Mouse (Mus musculus) cerebellum, postnatal 14 days (tissue): ENCODE results near the gene Ufc1.

ENCODE experiments used
- DNase-seq, 2 experiments: peaks; one replicate each; pipeline ENCODE4 v3.0.0; 2021; ENCODE audit warnings: mixed read lengths in 2 of 2

The Ufc1 gene

DNA sequence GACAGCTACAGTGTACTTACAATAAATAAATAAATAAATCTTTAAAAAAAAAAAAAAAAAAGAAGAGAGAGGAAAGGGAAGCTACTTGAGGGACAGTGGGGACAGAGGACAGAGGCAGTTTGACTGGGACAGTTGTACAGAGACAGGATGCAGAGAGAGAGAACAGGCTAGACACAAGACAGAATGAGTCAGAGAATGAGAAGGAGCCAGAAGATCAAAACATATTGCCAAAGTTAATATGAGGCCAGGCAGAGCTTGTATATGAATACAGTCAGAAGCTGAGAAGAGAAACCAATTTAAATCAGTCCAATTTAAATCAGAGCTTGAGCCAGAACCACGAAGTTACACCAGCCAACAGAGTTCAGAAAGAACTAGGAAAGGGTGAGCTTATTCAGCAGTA, 26.5 kb downstream of the Ufc1 start:
- DNase-seq: no peak

DNA sequence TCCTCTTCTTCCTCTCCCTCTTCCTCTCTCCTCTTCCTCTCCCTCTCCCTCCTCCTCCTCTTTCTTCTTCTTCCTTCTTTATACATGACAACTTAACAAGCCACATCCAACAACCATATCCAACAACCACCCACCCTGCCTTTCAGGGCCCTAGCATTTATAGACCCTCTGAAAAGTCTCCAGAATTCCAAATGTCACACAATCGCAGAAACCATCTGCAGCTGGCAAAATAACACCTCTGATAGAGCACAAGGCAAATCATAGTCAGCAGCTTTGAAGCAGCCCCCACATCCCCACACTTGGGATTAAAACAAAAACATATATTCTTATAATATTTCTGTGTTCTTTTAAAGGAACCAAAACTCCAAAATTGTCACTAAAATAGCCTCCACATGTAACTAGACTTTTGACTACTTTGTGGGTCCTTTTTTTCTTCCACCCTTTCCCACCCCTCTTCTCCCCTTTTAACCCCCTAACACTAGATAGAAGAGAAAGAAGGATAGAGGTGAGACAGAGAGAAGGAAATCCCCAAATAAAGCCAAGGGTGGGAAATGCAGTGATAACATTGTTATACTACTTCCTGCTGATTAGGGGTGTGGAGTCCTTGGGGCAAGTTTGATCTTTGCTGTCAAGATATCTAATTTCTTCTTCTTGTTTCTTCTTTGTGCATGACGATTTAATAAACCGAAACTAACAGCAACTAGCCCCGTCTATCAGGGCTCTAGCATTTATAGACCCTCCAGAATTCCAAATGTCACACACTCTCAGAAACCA, 28.7 kb downstream of the Ufc1 start:
- no peak for DNase-seq

DNA sequence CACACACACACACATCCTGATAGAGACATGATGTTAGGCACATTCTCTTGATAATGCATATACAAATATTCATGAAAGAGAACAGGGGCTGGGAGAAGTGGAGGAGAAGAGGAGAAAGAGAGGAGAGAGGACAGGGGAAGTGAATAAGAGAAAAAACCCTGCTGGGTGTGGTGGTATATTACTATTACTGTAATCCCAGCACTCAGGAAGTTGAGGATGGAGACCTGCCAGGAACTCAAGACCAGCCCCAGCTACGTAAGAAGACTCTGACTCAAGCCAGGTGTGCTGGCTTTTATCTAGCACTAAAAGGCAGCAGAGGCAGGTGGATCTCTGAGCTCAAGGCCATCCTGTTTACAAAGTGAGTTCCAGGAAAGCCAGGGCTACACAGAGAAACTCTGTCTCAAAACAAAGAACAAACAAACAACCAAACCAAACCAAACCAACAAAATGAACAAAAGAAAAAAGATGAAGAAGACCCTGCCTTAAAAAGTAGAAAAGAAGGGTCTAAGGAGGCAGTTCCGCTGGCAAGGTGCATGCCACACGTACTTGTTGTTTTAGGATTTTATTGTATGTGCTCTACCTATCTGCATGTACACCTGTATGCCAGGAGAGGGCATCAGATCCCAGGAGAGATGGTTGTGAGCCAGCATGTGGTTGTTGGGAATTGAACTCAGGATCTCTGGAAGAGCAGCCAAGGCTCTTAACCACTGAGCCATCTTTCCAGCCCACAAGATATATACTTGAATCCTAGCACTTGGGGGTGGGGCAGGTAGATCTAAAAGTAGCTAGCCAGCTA, 31.0 kb downstream of the Ufc1 start:
- no peak for DNase-seq

DNA sequence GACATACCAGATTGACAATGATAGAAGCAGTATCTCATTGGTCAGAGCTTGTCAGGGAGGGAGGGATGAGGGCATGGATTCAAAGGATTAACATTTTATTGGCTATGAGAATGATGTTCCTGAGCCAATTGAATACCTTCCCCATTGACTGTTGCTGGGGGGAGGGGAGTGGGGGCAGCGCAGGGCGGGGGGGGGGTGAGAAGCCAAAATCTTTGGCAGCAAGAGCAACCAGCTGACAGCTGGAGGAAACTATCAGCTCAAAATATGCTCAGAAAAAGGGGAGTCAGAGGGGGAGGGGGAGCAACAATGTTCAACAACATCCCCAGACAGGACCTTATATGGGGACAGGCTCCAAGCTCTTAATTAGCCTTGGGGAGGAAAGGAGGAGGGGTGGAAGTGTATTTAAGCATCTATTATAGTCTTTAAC, 31.6 kb downstream of the Ufc1 start:
- DNase-seq: peak; percentile 72 to 75

DNA sequence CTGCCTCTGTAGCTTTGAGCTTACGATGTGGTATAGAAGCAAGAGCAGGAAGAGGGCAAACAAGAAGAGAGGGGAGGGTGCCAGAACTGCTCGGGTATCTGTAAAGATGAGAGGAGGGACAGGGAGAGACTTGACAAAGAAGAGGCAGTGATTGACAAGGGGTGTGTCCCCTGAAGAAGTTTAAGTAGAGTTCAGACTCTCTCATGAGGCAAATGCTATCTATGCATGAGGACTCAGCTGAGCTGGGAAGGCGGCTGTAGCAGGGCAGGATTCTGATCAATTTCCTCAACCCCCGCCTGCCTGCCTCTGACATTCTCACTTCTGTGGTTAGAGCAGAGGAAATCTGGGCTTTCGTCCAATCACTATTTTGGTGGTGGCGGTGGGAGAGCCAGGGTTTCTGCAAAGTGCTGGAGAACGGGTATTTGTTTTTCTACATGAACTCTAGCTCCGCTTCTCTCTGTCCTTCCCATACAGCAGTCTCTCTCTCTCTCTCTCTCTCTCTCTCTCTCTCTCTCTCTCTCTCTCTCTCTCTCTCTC, 32.2 kb downstream of the Ufc1 start:
- peak; percentile 80 to 83 for DNase-seq

DNA sequence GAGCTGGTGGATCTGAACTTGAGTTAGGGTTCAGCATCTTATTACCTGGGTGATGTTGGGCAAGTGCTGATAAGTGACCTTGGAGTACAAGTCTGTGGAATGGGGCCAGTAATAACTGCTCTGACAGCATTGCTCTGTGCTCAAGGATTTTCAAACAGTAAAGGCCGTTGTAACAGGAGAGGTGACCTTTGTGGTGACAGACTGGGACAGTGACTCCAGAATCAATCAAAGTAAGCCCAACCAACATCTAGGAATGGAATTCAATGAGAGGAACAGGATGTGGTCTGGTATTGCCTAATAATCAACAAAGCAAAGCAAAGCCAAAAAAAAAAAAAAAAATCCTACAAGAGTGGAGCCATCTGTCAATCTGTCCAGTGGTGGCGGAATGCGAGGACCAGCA, 34.5 kb downstream of the Ufc1 start:
- no peak for DNase-seq

DNA sequence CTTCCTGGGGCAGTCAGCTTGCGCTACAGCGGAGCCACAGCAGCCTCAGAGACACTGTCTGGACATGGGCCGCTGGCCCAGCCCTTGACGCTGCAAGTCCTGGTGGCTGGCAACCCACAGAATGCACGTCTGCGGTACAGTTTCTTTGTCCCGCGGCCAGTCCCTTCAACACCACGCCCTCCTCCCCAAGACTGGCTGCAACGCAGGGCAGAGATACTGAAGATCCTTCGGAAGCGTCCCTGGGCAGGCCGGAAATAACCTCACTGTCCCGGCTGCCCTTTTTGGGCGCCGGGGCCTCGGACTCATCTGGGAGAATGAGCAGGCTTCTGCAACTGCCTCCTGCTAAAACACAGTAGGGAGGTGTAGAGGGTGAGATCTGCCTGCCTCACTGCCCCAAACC, 35.9 kb downstream of the Ufc1 start:
- no peak for DNase-seq

DNA sequence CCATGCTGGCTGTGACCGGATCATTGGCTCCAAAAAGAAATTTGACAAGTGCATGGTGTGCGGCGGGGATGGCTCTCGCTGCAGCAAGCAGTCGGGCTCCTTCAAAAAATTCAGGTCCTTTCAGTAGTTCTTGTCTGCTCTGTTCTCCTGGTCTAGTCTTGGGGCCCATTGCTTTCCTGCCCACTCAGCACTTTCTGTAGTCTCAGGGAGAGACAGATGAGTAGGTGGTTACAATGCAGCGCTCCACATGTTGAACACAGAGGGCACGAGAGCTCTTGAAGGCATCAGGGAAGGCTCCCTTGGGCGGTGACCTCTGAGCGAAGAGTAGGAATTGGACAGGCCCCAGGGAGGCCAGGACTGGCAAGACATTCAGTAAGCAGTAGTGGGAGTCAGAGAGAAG, 37.0 kb downstream of the Ufc1 start:
- no peak for DNase-seq

DNA sequence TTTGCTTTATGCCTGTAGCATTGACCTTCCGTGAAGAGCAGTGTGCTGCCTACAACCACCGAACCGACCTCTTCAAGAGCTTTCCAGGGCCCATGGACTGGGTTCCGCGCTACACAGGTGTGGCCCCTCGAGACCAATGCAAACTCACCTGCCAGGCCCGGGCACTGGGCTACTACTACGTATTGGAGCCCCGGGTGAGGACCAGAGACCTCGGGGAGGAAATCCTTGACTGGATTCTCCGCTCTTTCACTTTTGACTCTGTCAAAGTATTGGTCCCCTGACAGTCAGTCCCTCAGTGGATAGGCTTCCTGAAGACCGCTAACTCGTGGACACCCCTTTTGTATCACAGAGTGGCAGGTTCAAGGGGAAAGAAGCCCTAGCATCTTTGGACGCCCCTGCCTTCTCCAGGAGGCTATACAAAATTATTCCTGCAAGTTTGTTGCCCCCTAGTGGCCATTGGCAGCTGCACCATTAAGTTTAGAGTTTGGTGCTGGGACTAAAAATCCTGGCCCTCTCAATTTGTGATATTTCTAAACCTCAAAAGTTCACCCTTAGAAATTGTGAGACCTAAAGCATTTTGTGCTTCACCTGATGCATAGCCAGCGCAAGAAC, 37.8 kb downstream of the Ufc1 start:
- peak; percentile 76 to 81 for DNase-seq

DNA sequence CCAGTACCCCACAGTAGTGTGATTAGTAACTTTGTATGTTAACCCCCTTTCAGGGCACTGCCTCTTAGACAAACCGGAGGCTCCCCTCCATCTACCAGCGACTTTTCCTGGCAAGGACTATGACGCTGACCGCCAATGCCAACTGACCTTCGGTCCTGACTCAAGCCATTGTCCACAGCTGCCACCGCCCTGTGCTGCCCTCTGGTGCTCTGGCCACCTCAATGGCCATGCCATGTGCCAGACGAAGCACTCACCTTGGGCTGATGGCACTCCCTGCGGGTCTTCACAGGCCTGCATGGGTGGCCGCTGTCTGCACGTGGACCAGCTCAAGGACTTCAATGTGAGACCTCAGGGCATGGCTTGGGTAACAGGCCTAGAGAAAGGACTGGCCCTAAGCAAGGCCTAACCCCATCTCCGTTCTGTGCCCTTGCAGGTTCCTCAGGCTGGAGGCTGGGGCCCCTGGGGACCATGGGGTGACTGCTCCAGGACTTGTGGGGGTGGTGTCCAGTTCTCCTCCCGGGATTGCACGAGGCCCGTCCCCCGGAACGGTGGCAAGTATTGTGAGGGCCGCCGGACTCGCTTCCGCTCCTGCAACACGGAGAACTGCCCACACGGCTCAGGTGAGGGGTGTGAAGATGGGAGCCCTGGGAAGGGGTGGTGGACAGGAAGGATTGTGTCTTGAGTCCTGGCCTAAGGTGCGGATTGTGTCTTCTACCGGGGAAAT, 38.6 kb downstream of the Ufc1 start:
- DNase-seq: no peak

DNA sequence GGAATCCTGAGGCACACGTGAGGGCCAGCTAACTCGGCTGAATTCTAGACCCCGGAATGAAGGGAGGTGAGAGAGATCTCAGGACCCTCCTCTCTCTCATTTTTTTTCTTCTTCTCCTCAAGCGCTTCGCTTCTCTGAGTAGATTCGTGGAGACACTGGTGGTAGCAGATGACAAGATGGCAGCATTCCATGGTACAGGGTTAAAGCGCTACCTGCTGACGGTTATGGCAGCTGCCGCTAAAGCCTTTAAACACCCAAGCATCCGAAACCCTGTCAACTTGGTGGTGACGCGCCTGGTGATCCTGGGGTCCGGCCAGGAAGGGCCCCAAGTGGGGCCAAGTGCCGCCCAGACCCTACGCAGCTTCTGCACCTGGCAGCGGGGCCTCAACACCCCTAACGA, 42.4 kb downstream of the Ufc1 start:
- DNase-seq: peak; percentile 50 to 54

DNA sequence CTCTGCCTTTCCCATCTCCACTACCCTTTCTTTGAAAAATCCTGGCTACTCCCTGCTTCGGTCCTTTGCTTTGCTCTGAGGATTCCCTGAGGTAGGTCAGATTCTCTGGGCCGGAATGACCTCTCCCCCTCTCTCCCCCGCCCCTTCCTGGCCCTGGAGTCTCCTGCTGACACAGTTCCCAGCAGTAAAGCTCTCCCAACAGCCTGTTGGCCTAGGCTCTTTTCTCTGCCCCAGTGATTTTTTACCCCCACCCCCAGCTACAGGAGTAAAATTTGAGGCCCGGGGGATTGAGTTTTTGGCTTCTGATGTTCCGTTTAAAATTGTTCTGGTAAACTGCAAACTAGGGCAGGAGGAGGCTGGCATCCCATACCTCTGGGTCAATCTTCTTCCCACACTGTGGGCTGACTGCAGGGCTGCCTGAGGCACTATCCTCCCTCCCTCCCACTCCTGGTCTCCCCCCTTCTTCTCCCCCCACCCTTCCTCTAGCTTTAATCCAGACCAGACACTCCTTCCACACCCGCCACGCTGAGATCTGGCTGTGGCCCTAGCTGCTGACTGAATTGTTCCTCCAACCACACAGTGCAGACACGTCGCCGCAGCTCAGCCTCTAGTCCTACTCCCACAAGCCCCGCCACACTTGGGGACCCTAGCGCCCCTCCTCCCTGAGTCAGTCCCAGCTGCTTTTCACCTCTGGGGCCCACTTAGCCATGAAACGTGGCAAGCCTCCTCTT, 43.1 kb downstream of the Ufc1 start:
- peak; percentile 43 to 54 for DNase-seq

DNA sequence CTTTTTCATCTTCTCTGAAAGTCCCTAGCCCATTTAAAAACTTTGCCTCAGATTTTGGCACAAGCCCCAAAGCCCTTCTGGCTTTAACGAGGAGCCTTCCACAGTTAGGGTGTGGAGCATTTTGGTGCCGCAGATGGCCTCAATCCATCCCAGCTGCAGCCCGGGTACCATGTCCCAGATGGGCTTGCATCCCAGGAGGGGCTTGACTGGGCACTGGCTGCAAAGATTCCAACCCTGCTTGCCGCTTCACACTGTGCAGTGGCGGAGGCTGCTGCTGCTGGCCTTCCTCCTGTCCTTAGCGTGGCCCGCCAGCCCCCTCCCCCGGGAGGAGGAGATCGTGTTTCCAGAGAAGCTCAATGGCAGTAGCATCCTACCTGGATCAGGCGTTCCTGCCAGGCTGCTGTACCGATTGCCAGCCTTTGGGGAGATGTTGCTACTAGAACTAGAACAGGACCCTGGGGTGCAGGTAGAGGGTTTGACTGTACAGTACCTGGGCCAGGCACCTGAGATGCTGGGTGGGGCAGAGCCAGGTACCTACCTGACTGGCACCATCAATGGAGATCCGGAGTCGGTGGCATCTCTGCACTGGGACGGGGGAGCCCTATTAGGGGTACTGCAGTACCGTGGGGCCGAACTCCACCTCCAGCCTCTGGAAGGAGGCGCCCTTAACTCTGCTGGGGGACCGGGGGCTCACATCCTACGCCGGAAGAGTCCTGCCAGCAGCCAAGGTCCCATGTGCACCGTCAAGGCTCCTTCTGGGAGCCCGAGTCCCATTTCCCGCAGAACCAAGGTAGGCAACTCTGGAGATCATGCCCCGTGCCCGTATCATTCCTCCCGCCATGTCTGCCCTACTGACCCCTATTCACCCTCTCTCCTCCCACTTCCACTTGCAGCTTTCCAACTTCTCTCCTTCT, 43.9 kb downstream of the Ufc1 start, which contains the start of gene Ndufs2:
TSS of gene Ndufs2 (minus strand) at position 709 of the 914 bp plus-strand sequence.
- DNase-seq: peak; percentile 47 to 50

DNA sequence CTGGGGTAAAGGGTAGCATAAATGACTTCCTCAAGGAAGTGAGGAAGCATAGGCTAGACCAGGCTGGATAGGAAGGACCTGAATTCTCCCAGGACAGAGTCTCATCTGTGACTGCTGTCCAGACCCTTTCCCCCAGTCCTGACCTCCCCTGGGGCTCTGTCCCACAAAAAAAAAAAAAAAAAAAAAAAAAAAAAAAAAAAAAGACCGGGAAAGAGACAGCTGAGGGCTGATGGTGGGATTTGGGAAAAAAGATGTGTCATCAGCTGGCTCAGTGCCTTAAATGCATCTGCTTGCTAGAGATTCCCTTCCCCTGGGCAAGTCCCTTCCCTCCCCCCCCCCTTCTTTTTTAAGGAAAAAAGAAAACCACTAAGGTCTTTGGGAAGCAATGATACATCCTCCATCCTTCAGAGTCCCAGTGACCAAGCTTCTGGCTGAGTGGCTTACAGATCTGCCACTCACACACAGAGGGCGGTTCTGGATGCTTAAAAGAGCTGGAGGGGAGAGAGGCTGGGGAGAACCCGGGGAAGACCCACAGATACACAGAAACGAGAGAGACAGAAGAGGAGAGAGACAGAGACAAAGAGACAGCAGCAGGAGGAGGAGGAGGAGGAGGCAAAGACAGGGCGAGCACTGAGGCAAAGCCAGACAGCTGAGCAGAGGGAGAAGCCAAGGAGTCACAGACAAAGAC, 44.8 kb downstream of the Ufc1 start, which contains the start of gene Adamts4:
TSS of gene Adamts4 (plus strand) at position 509 of the 688 bp plus-strand sequence.
- peak; percentile 55 to 65 for DNase-seq

DNA sequence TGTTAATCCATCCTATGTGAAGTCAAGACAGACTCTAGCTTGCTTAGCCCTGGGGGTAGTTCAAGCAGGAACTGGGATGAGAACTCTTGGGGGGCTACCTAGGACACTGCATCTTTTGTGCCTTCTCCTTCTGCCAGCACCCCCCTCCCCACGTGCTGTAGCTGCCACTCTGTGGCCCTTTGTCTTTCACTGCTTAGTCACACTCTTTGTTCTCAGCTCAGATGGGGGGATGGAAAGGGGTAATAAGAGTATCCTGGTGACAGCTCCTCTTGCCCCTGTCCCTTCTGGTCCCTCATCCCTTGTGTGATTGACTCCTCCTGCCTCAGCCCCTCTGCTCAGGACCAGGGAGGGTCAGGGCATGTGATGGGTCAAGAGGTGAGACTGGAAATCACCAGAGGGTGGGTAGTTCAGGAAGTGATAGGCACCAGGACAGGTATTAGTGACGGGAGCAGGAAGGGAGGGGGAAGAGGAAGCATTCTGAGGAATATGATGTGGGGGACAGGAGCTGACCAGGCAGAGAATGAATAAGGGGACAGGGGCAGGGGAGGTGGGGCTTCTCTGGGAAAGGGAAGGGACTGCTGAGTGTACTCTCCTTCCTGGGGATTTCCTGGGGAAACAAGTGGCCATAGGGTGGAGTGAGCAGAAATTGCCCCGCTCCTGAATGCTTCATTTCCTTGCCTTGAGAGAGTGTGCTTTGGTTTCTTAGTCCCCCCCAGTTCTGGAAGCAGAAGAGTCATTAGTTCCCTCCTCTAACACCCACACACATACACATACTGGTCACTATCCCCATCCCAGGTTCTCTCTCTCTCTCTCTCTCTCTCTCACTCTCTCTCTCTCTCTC, 46.2 kb downstream of the Ufc1 start:
- no peak for DNase-seq

DNA sequence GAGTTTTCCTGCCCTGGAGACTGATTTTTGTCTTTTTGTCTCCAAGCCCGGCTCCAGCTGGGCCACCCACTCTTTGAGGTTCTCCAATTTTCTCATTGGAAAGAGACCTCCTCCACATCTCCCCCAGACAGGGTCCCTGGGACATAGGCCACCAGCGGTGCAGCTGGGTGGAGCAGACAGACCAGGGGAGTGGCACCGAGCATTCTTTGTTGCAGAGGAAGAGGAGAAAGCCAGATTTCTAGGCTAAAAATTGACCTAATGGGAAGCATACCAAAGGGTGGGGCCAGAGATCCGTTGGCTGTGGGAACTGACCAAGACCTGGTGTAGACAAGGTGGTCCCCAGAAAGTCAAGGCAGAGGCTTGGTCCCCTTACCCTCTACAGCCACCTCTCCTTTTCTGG, 46.9 kb downstream of the Ufc1 start:
- no peak for DNase-seq

DNA sequence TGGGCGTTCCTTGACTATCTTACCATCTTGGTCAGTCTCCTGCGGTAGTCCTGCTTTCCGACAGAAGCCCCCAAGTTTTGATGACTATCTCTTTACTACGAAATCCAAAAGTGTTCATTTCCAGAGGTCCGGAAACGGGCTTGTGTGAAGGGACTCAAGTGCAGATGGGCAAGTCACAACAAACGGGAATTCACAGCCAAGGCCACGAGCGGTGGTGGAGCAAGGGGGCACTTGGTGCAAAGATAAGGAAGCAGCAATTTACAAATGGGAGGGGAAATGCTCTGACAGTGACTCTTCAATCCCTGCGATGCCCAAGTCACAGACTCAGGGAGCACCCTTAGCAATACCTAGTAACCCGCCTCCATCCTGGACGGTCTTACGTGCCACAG, 47.4 kb downstream of the Ufc1 start:
- DNase-seq: no peak

DNA sequence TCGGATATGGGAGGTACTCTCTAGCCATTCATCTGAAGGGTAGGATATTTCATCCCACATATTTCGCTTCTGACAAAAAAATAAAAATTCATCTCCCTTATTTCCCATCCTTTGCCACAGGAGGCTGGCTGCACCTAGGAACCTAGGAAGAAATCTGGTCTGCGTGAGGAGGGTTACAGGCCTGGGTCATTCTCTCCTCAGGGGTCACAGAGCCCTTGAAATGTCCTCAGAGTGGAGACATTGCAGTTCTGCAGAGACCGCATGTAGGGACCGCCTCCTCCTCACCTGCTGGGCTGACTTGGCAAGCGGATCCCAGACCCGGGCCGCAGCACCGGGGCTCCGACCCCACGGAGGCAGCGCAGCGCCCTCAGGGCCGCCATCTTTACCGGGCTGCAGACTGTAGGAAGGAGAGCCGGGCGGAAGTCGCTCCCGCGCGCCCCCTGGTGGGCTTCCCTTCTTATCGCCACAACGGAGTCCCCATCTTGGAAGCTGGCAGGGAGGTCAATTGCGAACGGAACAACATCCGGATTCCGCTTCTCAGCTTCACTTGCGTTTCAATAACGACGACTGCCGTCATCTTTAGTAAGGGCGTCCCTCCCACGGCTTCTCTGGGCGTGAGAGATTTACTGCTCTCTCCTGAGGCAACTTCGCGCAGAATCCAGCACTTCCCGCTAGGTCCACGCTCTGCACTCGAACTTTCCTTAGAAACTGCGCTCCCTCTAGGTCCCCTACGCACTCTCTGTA, 47.9 kb downstream of the Ufc1 start:
- DNase-seq: peak; percentile 99
